Mouse (Mus musculus) liver, embryonic 11.5 days (tissue): Measurements from ENCODE around the gene Krt2. TPM values are rescaled to one million over a fixed set of nuclear protein-coding genes. Genes with fewer than 3 reads are reported as not detected.
A peak's percentile ranks its signal among the peaks of the same experiment; 100 is the strongest.

Experiments used
- ATAC-seq: fragments of 200-750 bp; cut with Nextera tagmentation; replicated peaks from 2 replicates; pipeline ENCODE4 v1.8.0; 2017; ENCODE audit warnings: moderate number of reproducible peaks, mild to moderate bottlenecking, moderate TSS enrichment, moderate library complexity; ENCODE audit not compliant: low FRiP score
- DNase-seq: peaks from one replicate; pipeline ENCODE4 v3.0.0-alpha.2; 2017; ENCODE audit warnings: low spot score
- H3K27ac ChIP-seq: fragments of 300-500 bp; sonication (generic); 2 replicates; pipeline ENCODE4 v1.5.1; 2014; ENCODE audit warnings: mild to moderate bottlenecking, low read depth, low read length, control low read depth
- H3K27me3 ChIP-seq: fragments of 300-500 bp; sonication (generic); replicated peaks from 2 replicates; pipeline ENCODE4 v1.6.1; 2014; ENCODE audit warnings: low read length, mixed read lengths; ENCODE audit not compliant: control insufficient read depth, insufficient read depth
- H3K36me3 ChIP-seq: fragments of 300-500 bp; sonication (generic); 2 replicates; pipeline ENCODE4 v1.6.1; 2014; ENCODE audit warnings: mild to moderate bottlenecking, low read length, moderate library complexity, mixed read lengths; ENCODE audit not compliant: control insufficient read depth, insufficient read depth
- H3K4me1 ChIP-seq: fragments of 300-500 bp; sonication (generic); replicated peaks from 2 replicates; pipeline ENCODE4 v1.6.1; 2014; ENCODE audit warnings: low read length, mixed read lengths; ENCODE audit not compliant: control insufficient read depth, insufficient read depth
- H3K4me2 ChIP-seq: fragments of 300-500 bp; sonication (generic); 2 replicates; pipeline ENCODE4 v1.6.1; 2014; ENCODE audit warnings: mild to moderate bottlenecking, control low read depth, moderate library complexity
- H3K4me3 ChIP-seq: fragments of 300-500 bp; sonication (generic); 2 replicates; pipeline ENCODE4 v1.5.1; 2014; ENCODE audit warnings: low read depth, low read length, control low read depth
- H3K9ac ChIP-seq: fragments of 300-500 bp; sonication (generic); 2 replicates; pipeline ENCODE4 v1.6.1; 2014; ENCODE audit warnings: low read depth, low read length, control low read depth
- H3K9me3 ChIP-seq: fragments of 300-500 bp; sonication (generic); 2 replicates; pipeline ENCODE4 v1.6.1; 2016; ENCODE audit warnings: low read length, inconsistent platforms, mixed read lengths; ENCODE audit not compliant: control insufficient read depth
- WGBS: fragments of 180-500 bp; shearing (Covaris S2); extraction: QIAGEN DNeasy Blood & Tissue Kit; methylation state at CpG from one replicate; pipeline ENCODE4 v1.1.7; 2014; 5-methylcytosine and 5-hydroxymethylcytosine counted together
- polyA plus RNA-seq: library from polyadenylated mRNA; unstranded; fragments of >200 nt; fragmentation: Nextera tagmentation; extraction: Ambion mirVana; gene quantifications from 2 replicates; pipeline ENCODE4 v1.2.1, GENCODE M21; 2014

Gene Krt2
- polyA plus RNA-seq, 1 experiment from 2014 or later, result not detected

DNA sequence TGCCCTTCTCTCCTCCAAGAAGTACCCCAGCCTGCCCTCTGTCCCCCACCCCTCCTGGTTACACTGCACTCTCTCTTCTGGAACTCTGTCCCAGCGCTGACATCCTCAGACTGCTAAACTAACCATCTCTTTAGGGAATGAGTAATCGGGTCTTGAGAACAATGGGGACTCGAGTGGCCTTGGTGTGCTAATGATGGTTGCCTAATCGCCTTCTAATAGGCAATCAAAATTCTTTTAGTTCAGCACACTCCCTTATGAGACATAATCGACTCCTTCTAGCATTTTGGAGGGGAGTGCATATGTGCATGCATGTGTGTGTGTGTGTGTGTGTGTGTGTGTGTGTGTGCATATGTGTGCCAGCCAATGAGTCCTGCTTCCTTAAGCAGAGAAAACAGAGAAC lies 34.6 kb upstream of the Krt2 start:
- H3K9me3 ChIP-seq, result no peaks in the 10 kb centered on the region
- no peak overlapping the region for H3K9ac ChIP-seq
- no peaks in the 10 kb centered on the region for H3K36me3 ChIP-seq
- ATAC-seq, result no peak
- peaks cover 33% of the 10 kb centered on the region for H3K27me3 ChIP-seq
- H3K27ac ChIP-seq, result no peak overlapping the region
- DNase-seq, result no peak
- H3K4me1 ChIP-seq, result no peaks in the 10 kb centered on the region
- no peak overlapping the region for H3K4me3 ChIP-seq
- WGBS, result 46% methylated on average over 5 of the region's 5 CpGs
- H3K4me2 ChIP-seq, result no peak overlapping the region

DNA sequence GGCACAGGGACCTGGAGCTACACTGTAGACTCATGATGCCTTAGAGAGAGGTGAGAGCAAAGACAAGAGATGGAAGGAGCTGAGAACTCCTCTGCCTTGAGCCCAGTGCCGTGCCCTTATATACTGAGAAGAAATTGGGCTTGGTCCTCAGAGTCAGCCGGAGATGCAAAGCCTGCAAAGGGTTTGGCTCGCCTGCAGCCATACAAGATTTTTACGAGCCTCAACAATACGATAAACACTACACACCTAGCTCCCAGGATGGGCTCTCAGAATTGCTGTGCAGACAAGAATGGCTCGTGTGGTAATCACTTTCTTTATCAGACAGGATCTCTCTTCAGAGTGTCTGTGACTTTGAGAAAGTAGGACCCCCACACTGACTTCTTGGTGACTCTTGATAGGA lies 32.7 kb upstream of the Krt2 start, which contains the start of gene Krt1:
TSS of gene Krt1 (minus strand) at position 101 of the 400 bp plus-strand sequence.
- Histone ChIP-seq H3K36me3 (no peaks in the 10 kb centered on the region), H3K4me3 (no peak within 1 kb of the TSS), H3K27me3 (peaks cover 45% of the 10 kb centered on the region), H3K4me2 (no peak within 1 kb of the TSS), H3K9me3 (no peaks in the 10 kb centered on the region), H3K4me1 (no peaks in the 10 kb centered on the region), H3K9ac (no peak within 1 kb of the TSS), H3K27ac (no peak within 1 kb of the TSS)
- WGBS, result 69% methylated on average over 6 of the region's 6 CpGs
- ATAC-seq, result no peak
- DNase-seq, result no peak

DNA sequence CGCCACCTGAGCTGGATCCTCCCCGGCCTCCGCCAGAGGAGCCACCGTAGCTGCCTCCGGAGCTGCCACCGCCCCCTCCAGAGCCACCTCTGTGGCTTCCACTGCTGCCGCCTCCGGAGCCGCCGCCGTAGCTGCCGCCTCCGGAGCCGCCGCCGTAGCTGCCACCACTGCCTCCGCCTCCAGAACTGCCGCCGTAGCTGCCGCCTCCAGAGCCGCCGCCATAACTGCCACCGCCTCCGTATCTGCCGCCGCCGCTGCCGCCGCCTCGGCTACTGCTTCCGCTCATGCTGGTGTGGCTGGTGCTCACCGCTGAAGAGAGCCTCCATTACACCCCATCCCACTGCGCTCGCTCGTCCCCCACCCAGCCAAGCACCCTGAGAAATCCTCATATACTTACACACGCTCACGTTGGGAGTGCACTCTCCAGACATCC lies 28.0 kb upstream of the Krt2 start:
- peak overlapping the region; percentile 72 for H3K4me2 ChIP-seq
- WGBS, result under 1% methylated on average over 37 of the region's 37 CpGs
- H3K36me3 ChIP-seq, result no peaks in the 10 kb centered on the region
- ATAC-seq (no peak), DNase-seq (peak; percentile 46)
- no peaks in the 10 kb centered on the region for H3K4me1 ChIP-seq
- H3K4me3 ChIP-seq, result peak overlapping the region; percentile 44
- no peaks in the 10 kb centered on the region for H3K9me3 ChIP-seq
- H3K27ac ChIP-seq, result no peak overlapping the region
- peaks cover 44% of the 10 kb centered on the region for H3K27me3 ChIP-seq
- peak overlapping the region; percentile 52 for H3K9ac ChIP-seq

DNA sequence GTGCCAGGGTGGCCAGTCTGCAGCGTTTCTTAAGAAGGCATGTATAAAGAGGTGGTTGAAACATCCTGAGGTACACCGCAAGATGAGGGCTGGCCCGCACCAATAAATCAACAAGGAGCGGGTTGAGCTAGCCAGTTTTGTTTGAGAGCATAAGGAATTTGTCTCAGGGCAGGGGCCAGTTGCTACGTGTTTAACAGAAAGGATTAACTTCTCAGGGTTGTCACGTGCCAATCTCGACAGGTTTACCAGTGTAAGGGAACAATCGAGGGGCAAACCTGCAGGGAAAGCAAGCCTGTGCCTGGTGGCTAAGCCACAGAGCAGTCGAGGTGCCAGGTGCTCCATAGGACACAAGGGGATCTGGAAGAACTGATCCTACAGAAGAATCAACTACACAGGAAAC lies 25.2 kb upstream of the Krt2 start:
- DNase-seq (no peak), ATAC-seq (no peak)
- Histone ChIP-seq H3K4me3 (no peak overlapping the region), H3K4me1 (no peaks in the 10 kb centered on the region), H3K27me3 (peaks cover 31% of the 10 kb centered on the region), H3K4me2 (no peak overlapping the region), H3K36me3 (no peaks in the 10 kb centered on the region), H3K9me3 (no peaks in the 10 kb centered on the region), H3K9ac (no peak overlapping the region), H3K27ac (no peak overlapping the region)
- 64% methylated on average over 9 of the region's 9 CpGs for WGBS

DNA sequence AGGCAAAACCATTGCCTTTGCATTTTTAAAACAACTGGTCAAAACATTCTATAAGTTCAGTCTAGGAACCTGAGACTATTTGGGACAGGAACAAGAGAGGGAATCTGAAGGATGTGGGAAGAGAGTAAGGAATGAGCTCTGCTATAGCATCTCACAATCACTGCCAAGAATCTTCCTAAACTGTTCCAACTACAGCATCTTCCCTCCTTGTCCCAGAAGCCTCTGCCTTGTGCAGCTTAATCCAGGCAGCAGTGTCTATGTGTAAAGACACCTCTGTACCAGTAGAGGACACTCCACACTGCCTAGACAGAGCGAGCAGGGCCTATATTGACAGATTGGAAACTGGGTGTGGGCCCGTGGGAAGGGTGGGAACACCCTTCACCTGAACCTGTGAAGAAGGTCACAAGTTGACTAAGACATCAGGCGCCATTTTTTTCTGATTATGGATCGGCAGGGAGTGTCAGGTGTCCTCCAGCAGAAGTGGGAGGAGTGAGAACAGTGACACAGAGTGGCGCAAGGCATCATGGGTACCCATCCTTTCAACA lies 16.9 kb upstream of the Krt2 start:
- no peaks in the 10 kb centered on the region for H3K36me3 ChIP-seq
- H3K4me2 ChIP-seq, result no peak overlapping the region
- H3K27ac ChIP-seq, result no peak overlapping the region
- no peaks in the 10 kb centered on the region for H3K27me3 ChIP-seq
- no peak overlapping the region for H3K4me3 ChIP-seq
- no peaks in the 10 kb centered on the region for H3K9me3 ChIP-seq
- no peaks in the 10 kb centered on the region for H3K4me1 ChIP-seq
- DNase-seq, result no peak
- no peak overlapping the region for H3K9ac ChIP-seq
- WGBS, result 54% methylated on average over 5 of the region's 5 CpGs
- ATAC-seq, result no peak

DNA sequence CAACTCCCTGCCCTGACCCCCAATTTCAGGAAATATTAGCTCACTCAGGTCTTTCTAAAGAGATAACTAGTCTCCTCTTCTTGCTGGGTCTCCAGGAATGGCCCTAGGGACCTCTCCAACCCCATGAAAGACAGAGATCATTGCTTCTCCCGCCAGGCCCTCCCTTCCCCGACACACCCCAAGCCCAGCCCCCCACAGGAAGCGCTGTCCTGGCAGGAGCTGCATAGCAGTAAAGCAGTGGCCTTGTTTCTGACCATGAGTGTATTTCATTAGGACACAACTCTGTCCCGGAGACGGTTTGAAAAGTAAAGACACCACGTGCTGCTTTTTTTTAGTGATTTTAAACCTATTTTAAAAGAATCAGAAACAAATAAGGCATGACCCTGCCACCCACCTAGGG lies 15.2 kb upstream of the Krt2 start:
- 38% methylated on average over 6 of the region's 6 CpGs for WGBS
- H3K4me3 ChIP-seq, result no peak overlapping the region
- H3K9ac ChIP-seq, result no peak overlapping the region
- no peak overlapping the region for H3K4me2 ChIP-seq
- no peaks in the 10 kb centered on the region for H3K36me3 ChIP-seq
- H3K4me1 ChIP-seq, result no peaks in the 10 kb centered on the region
- DNase-seq (no peak), ATAC-seq (no peak)
- no peak overlapping the region for H3K27ac ChIP-seq
- no peaks in the 10 kb centered on the region for H3K9me3 ChIP-seq
- no peaks in the 10 kb centered on the region; the same call in 1 of the 2 replicates for H3K27me3 ChIP-seq

DNA sequence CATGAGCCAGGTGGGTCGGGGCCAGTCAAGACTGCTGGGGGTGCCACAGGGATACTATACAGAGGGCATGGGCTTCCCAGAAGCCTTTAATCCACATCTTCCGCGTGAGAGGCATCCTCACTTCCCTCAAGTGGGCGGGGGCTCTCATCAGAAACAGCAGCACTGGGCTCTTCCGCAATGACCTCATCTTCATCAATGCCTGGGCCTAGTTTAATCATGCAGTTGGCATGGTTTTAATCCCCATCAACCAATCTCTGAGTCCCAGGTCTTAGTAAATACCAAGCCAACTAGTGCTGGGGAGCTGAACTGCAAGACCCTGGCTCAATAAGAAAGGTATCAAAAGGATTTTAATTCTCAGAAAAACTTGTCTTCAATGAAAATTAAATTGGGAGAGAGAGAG lies 11.5 kb upstream of the Krt2 start:
- Histone ChIP-seq H3K27ac (no peak overlapping the region), H3K4me1 (no peaks in the 10 kb centered on the region), H3K4me3 (no peak overlapping the region), H3K27me3 (no peaks in the 10 kb centered on the region; the same call in 1 of the 2 replicates), H3K9me3 (no peaks in the 10 kb centered on the region), H3K4me2 (no peak overlapping the region), H3K9ac (no peak overlapping the region), H3K36me3 (no peaks in the 10 kb centered on the region)
- 68% methylated on average over 5 of the region's 5 CpGs for WGBS
- ATAC-seq, result no peak
- DNase-seq, result no peak

DNA sequence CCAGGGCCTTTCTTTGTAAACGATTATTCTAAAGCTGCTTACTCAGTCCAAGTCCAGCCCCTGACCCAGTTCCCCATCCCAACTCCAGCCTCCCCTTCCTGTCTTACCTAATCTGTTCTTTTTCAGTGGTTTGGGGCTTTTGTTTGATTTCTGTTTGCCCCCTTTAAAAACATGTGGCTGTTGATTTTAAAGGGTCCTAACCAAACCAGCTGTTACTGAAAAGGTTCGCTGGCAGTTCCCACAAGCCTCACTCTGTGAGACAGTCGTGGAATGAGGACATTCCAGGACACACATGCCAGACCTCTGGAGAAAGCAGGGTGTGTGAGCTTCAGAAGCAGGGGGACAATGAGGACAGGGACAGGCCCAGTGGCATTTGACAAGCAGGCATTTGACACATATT lies 3.8 kb upstream of the Krt2 start:
- H3K9me3 ChIP-seq, result no peaks in the 10 kb centered on the region
- WGBS, result 31% methylated on average over 3 of the region's 3 CpGs
- no peak overlapping the region for H3K4me2 ChIP-seq
- no peak for DNase-seq
- H3K9ac ChIP-seq, result no peak overlapping the region
- no peaks in the 10 kb centered on the region for H3K4me1 ChIP-seq
- ATAC-seq, result no peak
- no peak overlapping the region for H3K27ac ChIP-seq
- H3K27me3 ChIP-seq, result peaks cover 4% of the 10 kb centered on the region; the same call in 1 of the 2 replicates
- no peak overlapping the region for H3K4me3 ChIP-seq
- no peaks in the 10 kb centered on the region for H3K36me3 ChIP-seq

DNA sequence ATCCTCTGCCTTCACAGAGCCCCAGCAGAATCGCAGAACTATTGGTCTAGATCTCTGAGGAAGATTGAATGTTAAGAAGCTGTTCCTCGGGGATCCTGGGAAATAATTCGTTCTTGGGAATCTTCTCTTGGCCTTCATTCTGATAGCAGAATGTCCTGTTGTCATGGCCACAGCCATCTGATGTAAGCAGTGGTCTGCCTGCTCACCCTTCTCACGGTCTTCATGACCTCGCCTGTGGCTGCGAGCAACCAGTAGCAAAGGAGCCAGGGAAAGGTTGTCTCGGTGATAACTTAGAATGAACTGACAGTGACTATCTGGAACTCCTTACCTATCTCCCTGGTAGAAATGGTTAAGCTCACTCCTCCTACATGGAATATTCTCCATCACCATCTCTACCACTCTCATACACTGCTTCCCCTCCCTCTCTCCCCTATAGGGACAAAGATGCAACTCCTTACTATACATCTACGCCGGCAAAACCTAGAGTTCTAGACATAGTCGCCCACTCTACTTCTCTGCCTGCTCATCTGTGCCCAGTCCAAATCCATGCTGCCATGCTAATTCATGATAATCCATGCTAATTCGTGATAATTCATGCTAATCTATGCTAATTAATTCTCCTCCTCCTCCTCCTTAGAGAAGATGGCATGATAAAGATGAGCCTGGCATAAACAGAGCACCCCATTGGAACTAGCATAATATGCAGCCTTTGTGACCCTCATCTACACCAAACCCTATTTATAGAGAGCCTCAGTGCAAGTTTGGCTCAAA lies 14.7 kb downstream of the Krt2 start:
- no peaks in the 10 kb centered on the region for H3K27me3 ChIP-seq
- no peaks in the 10 kb centered on the region for H3K9me3 ChIP-seq
- ATAC-seq (no peak), DNase-seq (no peak)
- H3K4me3 ChIP-seq, result no peak overlapping the region
- H3K4me1 ChIP-seq, result no peaks in the 10 kb centered on the region
- no peak overlapping the region for H3K27ac ChIP-seq
- 69% methylated on average over 11 of the region's 11 CpGs for WGBS
- no peak overlapping the region for H3K9ac ChIP-seq
- no peaks in the 10 kb centered on the region for H3K36me3 ChIP-seq
- no peak overlapping the region for H3K4me2 ChIP-seq
